Mouse (Mus musculus): ENCODE results near the gene H2al1d. TPM values are rescaled to one million over a fixed set of nuclear protein-coding genes. Genes with fewer than 3 reads are reported as not detected.
"Not testable (repeated sequence)": the region's sequence is repeated elsewhere in the genome, so short reads cannot be mapped to it uniquely, and the experiment has no call there.

The H2al1d gene
- not detected in 2 replicates for polyA plus RNA-seq (2015; fragmentation: Nextera tagmentation; extraction: Ambion mirVana)

- H3K36me3 ChIP-seq (ENCODE audit: control insufficient read depth, insufficient read depth, low read length); ATAC-seq (ENCODE audit: low read depth); H3K9me3 ChIP-seq (ENCODE audit: control insufficient read depth, low read length); H3K4me3 ChIP-seq (ENCODE audit: low read length); H3K4me2 ChIP-seq (ENCODE audit: low read depth, low read length); H3K4me1 ChIP-seq (replicated peaks; ENCODE audit: control insufficient read depth, insufficient read depth, low read length); H3K27me3 ChIP-seq (ENCODE audit: control insufficient read depth, insufficient read depth, low read depth, low read length); H3K9ac ChIP-seq (ENCODE audit: low read length); H3K27ac ChIP-seq (ENCODE audit: low read length): not testable (repeated sequence)
- WGBS = no CpG with 5 or more reads among the region's 6 CpGs
These were observed at the start of gene H2al1d for GRCm38 (mm10) chrX:11308524-11308923. Gene H2al1d (plus strand): TSS chrX:11308824.

- Histone ChIP-seq H3K9me3 (ENCODE audit: control insufficient read depth, low read length) (no peaks in the 10 kb centered on the region), H3K4me3 (ENCODE audit: low read length) (no peak overlapping the region), H3K36me3 (ENCODE audit: control insufficient read depth, insufficient read depth, low read length) (no peaks in the 10 kb centered on the region), H3K27ac (ENCODE audit: low read length) (no peak overlapping the region), H3K27me3 (ENCODE audit: control insufficient read depth, insufficient read depth, low read depth, low read length) (no peaks in the 10 kb centered on the region), H3K4me1 (replicated peaks; ENCODE audit: control insufficient read depth, insufficient read depth, low read length) (no peaks in the 10 kb centered on the region), H3K4me2 (ENCODE audit: low read depth, low read length) (no peak overlapping the region), H3K9ac (ENCODE audit: low read length) (no peak overlapping the region)
- WGBS = 59% methylated on average over 8 of the region's 8 CpGs
- ATAC-seq (ENCODE audit: low read depth) = peak; percentile 51; the same call in 1 of the 2 replicates
These were observed 43.7 kb upstream of the H2al1d start for GRCm38 (mm10) chrX:11264918-11265317.

GRCm38 (mm10) chrX:11267791-11268190 lies 40.8 kb upstream of the H2al1d start:
- WGBS = 28% methylated on average over 7 of the region's 7 CpGs

GRCm38 (mm10) chrX:11269074-11269473 lies 39.5 kb upstream of the H2al1d start:
- Histone ChIP-seq H3K27me3 (ENCODE audit: control insufficient read depth, insufficient read depth, low read depth, low read length) (no peaks in the 10 kb centered on the region), H3K9ac (ENCODE audit: low read length) (no peak overlapping the region), H3K4me2 (ENCODE audit: low read depth, low read length) (no peak overlapping the region), H3K27ac (ENCODE audit: low read length) (no peak overlapping the region), H3K4me3 (ENCODE audit: low read length) (no peak overlapping the region), H3K36me3 (ENCODE audit: control insufficient read depth, insufficient read depth, low read length) (no peaks in the 10 kb centered on the region), H3K4me1 (replicated peaks; ENCODE audit: control insufficient read depth, insufficient read depth, low read length) (no peaks in the 10 kb centered on the region), H3K9me3 (ENCODE audit: control insufficient read depth, low read length) (no peaks in the 10 kb centered on the region)
- WGBS = 82% methylated on average over 3 of the region's 3 CpGs
- no peak for ATAC-seq (ENCODE audit: low read depth)

More at GRCm38 (mm10) chrX:11267791-11268190, 40.8 kb upstream of the H2al1d start:
- no peak overlapping the region for H3K9ac ChIP-seq (ENCODE audit: low read length)
- no peaks in the 10 kb centered on the region for H3K36me3 ChIP-seq (ENCODE audit: control insufficient read depth, insufficient read depth, low read length)
- H3K9me3 ChIP-seq (ENCODE audit: control insufficient read depth, low read length) = no peaks in the 10 kb centered on the region
- H3K27ac ChIP-seq (ENCODE audit: low read length) = no peak overlapping the region
- no peak overlapping the region for H3K4me2 ChIP-seq (ENCODE audit: low read depth, low read length)
- H3K4me1 ChIP-seq (replicated peaks; ENCODE audit: control insufficient read depth, insufficient read depth, low read length) = no peaks in the 10 kb centered on the region
- H3K27me3 ChIP-seq (ENCODE audit: control insufficient read depth, insufficient read depth, low read depth, low read length) = no peaks in the 10 kb centered on the region
- peak; percentile 86 for ATAC-seq (ENCODE audit: low read depth)
- no peak overlapping the region for H3K4me3 ChIP-seq (ENCODE audit: low read length)

- H3K4me1 ChIP-seq (replicated peaks; ENCODE audit: control insufficient read depth, insufficient read depth, low read length) = no peaks in the 10 kb centered on the region
- no peaks in the 10 kb centered on the region for H3K27me3 ChIP-seq (ENCODE audit: control insufficient read depth, insufficient read depth, low read depth, low read length)
- H3K27ac ChIP-seq (ENCODE audit: low read length) = no peak overlapping the region
- H3K9me3 ChIP-seq (ENCODE audit: control insufficient read depth, low read length) = no peaks in the 10 kb centered on the region
- no peak overlapping the region for H3K4me2 ChIP-seq (ENCODE audit: low read depth, low read length)
- no peak for ATAC-seq (ENCODE audit: low read depth)
- H3K9ac ChIP-seq (ENCODE audit: low read length) = no peak overlapping the region
- no peaks in the 10 kb centered on the region for H3K36me3 ChIP-seq (ENCODE audit: control insufficient read depth, insufficient read depth, low read length)
- 50% methylated on average over 3 of the region's 3 CpGs for WGBS
- H3K4me3 ChIP-seq (ENCODE audit: low read length) = no peak overlapping the region
These were observed 35.4 kb upstream of the H2al1d start for GRCm38 (mm10) chrX:11273190-11273589.

GRCm38 (mm10) chrX:11277083-11277482 lies 31.5 kb upstream of the H2al1d start:
- Histone ChIP-seq H3K27me3 (ENCODE audit: control insufficient read depth, insufficient read depth, low read depth, low read length) (no peaks in the 10 kb centered on the region; the same call in 1 of the 2 replicates), H3K36me3 (ENCODE audit: control insufficient read depth, insufficient read depth, low read length) (no peaks in the 10 kb centered on the region), H3K4me1 (replicated peaks; ENCODE audit: control insufficient read depth, insufficient read depth, low read length) (no peaks in the 10 kb centered on the region), H3K9me3 (ENCODE audit: control insufficient read depth, low read length) (no peaks in the 10 kb centered on the region), H3K9ac (ENCODE audit: low read length) (no peak overlapping the region), H3K27ac (ENCODE audit: low read length) (no peak overlapping the region), H3K4me3 (ENCODE audit: low read length) (no peak overlapping the region), H3K4me2 (ENCODE audit: low read depth, low read length) (no peak overlapping the region)
- 44% methylated on average over 6 of the region's 6 CpGs for WGBS
- ATAC-seq (ENCODE audit: low read depth) = peak; percentile 51; the same call in 1 of the 2 replicates

GRCm38 (mm10) chrX:11280741-11281140 lies 27.9 kb upstream of the H2al1d start:
- H3K9me3 ChIP-seq (ENCODE audit: control insufficient read depth, low read length) = 0 out of 2 replicates have a peak, but pooled peaks cover 3% of the 10 kb centered on the region
- no peaks in the 10 kb centered on the region for H3K36me3 ChIP-seq (ENCODE audit: control insufficient read depth, insufficient read depth, low read length)
- ATAC-seq (ENCODE audit: low read depth) = no peak
- H3K9ac ChIP-seq (ENCODE audit: low read length) = no peak overlapping the region
- H3K4me2 ChIP-seq (ENCODE audit: low read depth, low read length) = no peak overlapping the region
- H3K4me3 ChIP-seq (ENCODE audit: low read length) = no peak overlapping the region
- no peaks in the 10 kb centered on the region for H3K4me1 ChIP-seq (replicated peaks; ENCODE audit: control insufficient read depth, insufficient read depth, low read length)
- no peak overlapping the region for H3K27ac ChIP-seq (ENCODE audit: low read length)
- 73% methylated on average over 2 of the region's 2 CpGs for WGBS
- H3K27me3 ChIP-seq (ENCODE audit: control insufficient read depth, insufficient read depth, low read depth, low read length) = no peaks in the 10 kb centered on the region; the same call in none of the 2 replicates

- no peak overlapping the region for H3K27ac ChIP-seq (ENCODE audit: low read length)
- H3K4me1 ChIP-seq (replicated peaks; ENCODE audit: control insufficient read depth, insufficient read depth, low read length) = no peaks in the 10 kb centered on the region
- H3K36me3 ChIP-seq (ENCODE audit: control insufficient read depth, insufficient read depth, low read length) = no peaks in the 10 kb centered on the region
- peak; percentile 68 for ATAC-seq (ENCODE audit: low read depth)
- no peaks in the 10 kb centered on the region for H3K9me3 ChIP-seq (ENCODE audit: control insufficient read depth, low read length)
- WGBS = 45% methylated on average over 14 of the region's 14 CpGs
- no peak overlapping the region for H3K4me3 ChIP-seq (ENCODE audit: low read length)
- no peaks in the 10 kb centered on the region; the same call in 1 of the 2 replicates for H3K27me3 ChIP-seq (ENCODE audit: control insufficient read depth, insufficient read depth, low read depth, low read length)
- no peak overlapping the region for H3K9ac ChIP-seq (ENCODE audit: low read length)
- H3K4me2 ChIP-seq (ENCODE audit: low read depth, low read length) = no peak overlapping the region
These were observed 20.2 kb upstream of the H2al1d start for GRCm38 (mm10) chrX:11288306-11288882.

- 76% methylated on average over 4 of the region's 4 CpGs for WGBS
- no peak overlapping the region for H3K4me3 ChIP-seq (ENCODE audit: low read length)
- H3K27ac ChIP-seq (ENCODE audit: low read length) = no peak overlapping the region
- H3K9ac ChIP-seq (ENCODE audit: low read length) = no peak overlapping the region
- H3K4me1 ChIP-seq (replicated peaks; ENCODE audit: control insufficient read depth, insufficient read depth, low read length) = no peaks in the 10 kb centered on the region
- no peak for ATAC-seq (ENCODE audit: low read depth)
- no peaks in the 10 kb centered on the region; the same call in 1 of the 2 replicates for H3K27me3 ChIP-seq (ENCODE audit: control insufficient read depth, insufficient read depth, low read depth, low read length)
- H3K36me3 ChIP-seq (ENCODE audit: control insufficient read depth, insufficient read depth, low read length) = no peaks in the 10 kb centered on the region
- no peak overlapping the region for H3K4me2 ChIP-seq (ENCODE audit: low read depth, low read length)
- H3K9me3 ChIP-seq (ENCODE audit: control insufficient read depth, low read length) = no peaks in the 10 kb centered on the region
These were observed 19.4 kb upstream of the H2al1d start for GRCm38 (mm10) chrX:11289244-11289643.
